Mouse (Mus musculus) C2C12 (cell line): ENCODE measurements at regions not wholly inside any gene's neighbourhood (a gene's known extent, or its start where the extent isn't known, plus 50 kb on each side); places are given as distances from the start of the nearest gene placed in this dataset.

Source experiments
- CTCF ChIP-seq: IDR thresholded peaks from one replicate; pipeline ENCODE4 v1.5.1; 2011; ENCODE audit not compliant: control insufficient read depth, insufficient read depth, insufficient read length
- MAX ChIP-seq: IDR thresholded peaks from one replicate; pipeline ENCODE4 v1.6.1; 2011; ENCODE audit warnings: mild to moderate bottlenecking, control low read depth
- MYOG ChIP-seq: IDR thresholded peaks from one replicate; pipeline ENCODE4 v1.6.1; 2011; ENCODE audit not compliant: control insufficient read depth, insufficient read length; ENCODE audit errors: extremely low read depth
- USF1 ChIP-seq: IDR thresholded peaks from one replicate; pipeline ENCODE4 v1.6.1; 2011; ENCODE audit warnings: low read depth, mild to moderate bottlenecking, control low read depth, moderate library complexity

GRCm38 (mm10) chr3:147041201-147041600 lies 189.0 kb downstream of the Ttll7 start:
- TF ChIP-seq MYOG (no peak), CTCF (no peak), USF1 (no peak), MAX (no peak)
